Mouse (Mus musculus): ENCODE results near the gene Slc44a4. TPM values are rescaled to one million over a fixed set of nuclear protein-coding genes. Genes with fewer than 3 reads are reported as not detected.

Slc44a4 gene
- polyA plus RNA-seq, 1 experiment from 2014 or later, result not detected

- no peak overlapping the region for H3K4me3 ChIP-seq (ENCODE audit: low read depth, low read length)
- no peaks in the 10 kb centered on the region for H3K9me3 ChIP-seq (ENCODE audit: control insufficient read depth, low read length)
- ATAC-seq (ENCODE audit: low FRiP score), result no peak
- DNase-seq (ENCODE audit: low spot score, missing footprints), result no peak
- WGBS, result 95% methylated on average over 20 of the region's 20 CpGs
- H3K27me3 ChIP-seq (ENCODE audit: control insufficient read depth, insufficient read depth, low read length), result no peaks in the 10 kb centered on the region
- no peaks in the 10 kb centered on the region for H3K36me3 ChIP-seq (ENCODE audit: control insufficient read depth, insufficient read depth, low read length)
- H3K9ac ChIP-seq (ENCODE audit: low read length), result no peak overlapping the region
- peaks cover 10% of the 10 kb centered on the region for H3K4me1 ChIP-seq (ENCODE audit: control insufficient read depth, insufficient read depth, low read length)
- H3K27ac ChIP-seq (ENCODE audit: low read depth, low read length), result no peak overlapping the region
- no peak overlapping the region for H3K4me2 ChIP-seq
Measured at GRCm38 (mm10) chr17:34977000-34977399, 62.7 kb downstream of the Slc44a4 start.

- Histone ChIP-seq H3K4me2 (no peak overlapping the region), H3K9me3 (ENCODE audit: control insufficient read depth, low read length) (no peaks in the 10 kb centered on the region), H3K4me1 (ENCODE audit: control insufficient read depth, insufficient read depth, low read length) (peaks cover 15% of the 10 kb centered on the region), H3K36me3 (ENCODE audit: control insufficient read depth, insufficient read depth, low read length) (no peaks in the 10 kb centered on the region), H3K9ac (ENCODE audit: low read length) (no peak overlapping the region), H3K4me3 (ENCODE audit: low read depth, low read length) (no peak overlapping the region), H3K27ac (ENCODE audit: low read depth, low read length) (no peak overlapping the region), H3K27me3 (ENCODE audit: control insufficient read depth, insufficient read depth, low read length) (no peaks in the 10 kb centered on the region)
- DNase-seq (ENCODE audit: low spot score, missing footprints) (no peak), ATAC-seq (ENCODE audit: low FRiP score) (no peak)
- WGBS, result 88% methylated on average over 27 of the region's 27 CpGs
Measured at GRCm38 (mm10) chr17:34978239-34978638, 64.0 kb downstream of the Slc44a4 start.

- Histone ChIP-seq H3K27me3 (ENCODE audit: control insufficient read depth, insufficient read depth, low read length) (no peaks in the 10 kb centered on the region), H3K4me3 (ENCODE audit: low read depth, low read length) (no peak overlapping the region), H3K27ac (ENCODE audit: low read depth, low read length) (no peak overlapping the region), H3K9ac (ENCODE audit: low read length) (no peak overlapping the region), H3K4me2 (no peak overlapping the region), H3K36me3 (ENCODE audit: control insufficient read depth, insufficient read depth, low read length) (no peaks in the 10 kb centered on the region), H3K9me3 (ENCODE audit: control insufficient read depth, low read length) (no peaks in the 10 kb centered on the region), H3K4me1 (ENCODE audit: control insufficient read depth, insufficient read depth, low read length) (peaks cover 15% of the 10 kb centered on the region)
- WGBS, result 94% methylated on average over 4 of the region's 4 CpGs
- ATAC-seq (ENCODE audit: low FRiP score), result no peak
- no peak for DNase-seq (ENCODE audit: low spot score, missing footprints)
Measured at GRCm38 (mm10) chr17:34979631-34980030, 65.4 kb downstream of the Slc44a4 start.

Other genes with a start within 250 kb of the Slc44a4 start
- 0.03 and 0.05 TPM in 2 replicates for gene Tnxb, start 243.9 kb upstream of the Slc44a4 start, polyA plus RNA-seq (2014; fragmentation: Nextera tagmentation; extraction: Ambion mirVana)
- not detected in 2 replicates for gene C4b, start 170.6 kb upstream of the Slc44a4 start, polyA plus RNA-seq (2014; fragmentation: Nextera tagmentation; extraction: Ambion mirVana)
- gene Cyp21a1, start 109.9 kb upstream of the Slc44a4 start, polyA plus RNA-seq (2014; fragmentation: Nextera tagmentation; extraction: Ambion mirVana), result not detected in 2 replicates
- 20.2 and 21.5 TPM in 2 replicates for gene Stk19, start 77.5 kb upstream of the Slc44a4 start, polyA plus RNA-seq (2014; fragmentation: Nextera tagmentation; extraction: Ambion mirVana)
- gene Dxo, start 77.4 kb upstream of the Slc44a4 start, polyA plus RNA-seq (2014; fragmentation: Nextera tagmentation; extraction: Ambion mirVana), result 60.7 and 64.8 TPM in 2 replicates
- 30.7 and 36.2 TPM in 2 replicates for gene Skiv2l, start 64.3 kb upstream of the Slc44a4 start, polyA plus RNA-seq (2014; fragmentation: Nextera tagmentation; extraction: Ambion mirVana)
- 117 and 125 TPM in 2 replicates for gene Nelfe, start 64.1 kb upstream of the Slc44a4 start, polyA plus RNA-seq (2014; fragmentation: Nextera tagmentation; extraction: Ambion mirVana)
- 1.6 and 1.9 TPM in 2 replicates for gene Cfb, start 51.9 kb upstream of the Slc44a4 start, polyA plus RNA-seq (2014; fragmentation: Nextera tagmentation; extraction: Ambion mirVana)
- 2.5 and 2.9 TPM in 2 replicates for gene Zbtb12, start 35.0 kb upstream of the Slc44a4 start, polyA plus RNA-seq (2014; fragmentation: Nextera tagmentation; extraction: Ambion mirVana)
- gene Gm20547, start 32.4 kb upstream of the Slc44a4 start, polyA plus RNA-seq (2014; fragmentation: Nextera tagmentation; extraction: Ambion mirVana), result 0.05 and 0.15 TPM in 2 replicates
- 0.83 and 1.5 TPM in 2 replicates for gene C2, start 16.2 kb upstream of the Slc44a4 start, polyA plus RNA-seq (2014; fragmentation: Nextera tagmentation; extraction: Ambion mirVana)
- gene Ehmt2, start 16.0 kb upstream of the Slc44a4 start, polyA plus RNA-seq (2014; fragmentation: Nextera tagmentation; extraction: Ambion mirVana), result 56.9 and 60.5 TPM in 2 replicates
- gene Neu1, start 16.8 kb downstream of the Slc44a4 start, polyA plus RNA-seq (2014; fragmentation: Nextera tagmentation; extraction: Ambion mirVana), result 11.0 and 12.3 TPM in 2 replicates
- 0.08 and 0.26 TPM in 2 replicates for gene Hspa1b, start 44.8 kb downstream of the Slc44a4 start, polyA plus RNA-seq (2014; fragmentation: Nextera tagmentation; extraction: Ambion mirVana)
- gene Gm20481, start 55.4 kb downstream of the Slc44a4 start, polyA plus RNA-seq (2014; fragmentation: Nextera tagmentation; extraction: Ambion mirVana), result not detected in 2 replicates
- gene Hspa1a, start 57.7 kb downstream of the Slc44a4 start, polyA plus RNA-seq (2014; fragmentation: Nextera tagmentation; extraction: Ambion mirVana), result 0.59 and 1.2 TPM in 2 replicates
- gene Hspa1l, start 58.2 kb downstream of the Slc44a4 start, polyA plus RNA-seq (2014; fragmentation: Nextera tagmentation; extraction: Ambion mirVana), result 1.4 and 2.0 TPM in 2 replicates
- 213 and 234 TPM in 2 replicates for gene Lsm2, start 67.4 kb downstream of the Slc44a4 start, polyA plus RNA-seq (2014; fragmentation: Nextera tagmentation; extraction: Ambion mirVana)
- 76.1 and 81.2 TPM in 2 replicates for gene Vars, start 86.5 kb downstream of the Slc44a4 start, polyA plus RNA-seq (2014; fragmentation: Nextera tagmentation; extraction: Ambion mirVana)
- 0.07 TPM in 1 of 2 replicates, not detected in the other for gene Vwa7, start 102.1 kb downstream of the Slc44a4 start, polyA plus RNA-seq (2014; fragmentation: Nextera tagmentation; extraction: Ambion mirVana)
- 5.3 and 7.3 TPM in 2 replicates for gene Sapcd1, start 113.5 kb downstream of the Slc44a4 start, polyA plus RNA-seq (2014; fragmentation: Nextera tagmentation; extraction: Ambion mirVana)
- gene Msh5, start 132.3 kb downstream of the Slc44a4 start, polyA plus RNA-seq (2014; fragmentation: Nextera tagmentation; extraction: Ambion mirVana), result 5.0 and 5.2 TPM in 2 replicates
- 73.8 and 83.9 TPM in 2 replicates for gene Clic1, start 135.5 kb downstream of the Slc44a4 start, polyA plus RNA-seq (2014; fragmentation: Nextera tagmentation; extraction: Ambion mirVana)
- 614 and 653 TPM in 2 replicates for gene Ddah2, start 144.6 kb downstream of the Slc44a4 start, polyA plus RNA-seq (2014; fragmentation: Nextera tagmentation; extraction: Ambion mirVana)
- not detected in 2 replicates for gene Ly6g6c, start 150.9 kb downstream of the Slc44a4 start, polyA plus RNA-seq (2014; fragmentation: Nextera tagmentation; extraction: Ambion mirVana)
- 0.76 and 0.89 TPM in 2 replicates for gene Mpig6b, start 151.7 kb downstream of the Slc44a4 start, polyA plus RNA-seq (2014; fragmentation: Nextera tagmentation; extraction: Ambion mirVana)
- gene Ly6g6e, start 162.4 kb downstream of the Slc44a4 start, polyA plus RNA-seq (2014; fragmentation: Nextera tagmentation; extraction: Ambion mirVana), result not detected in 2 replicates
- gene Ly6g6d, start 163.6 kb downstream of the Slc44a4 start, polyA plus RNA-seq (2014; fragmentation: Nextera tagmentation; extraction: Ambion mirVana), result 0.97 and 1.5 TPM in 2 replicates
- 0.28 and 0.74 TPM in 2 replicates for gene Ly6g6f, start 171.1 kb downstream of the Slc44a4 start, polyA plus RNA-seq (2014; fragmentation: Nextera tagmentation; extraction: Ambion mirVana)
- gene Abhd16a, start 174.8 kb downstream of the Slc44a4 start, polyA plus RNA-seq (2014; fragmentation: Nextera tagmentation; extraction: Ambion mirVana), result 40.5 and 45.2 TPM in 2 replicates
- gene Ly6g5c, start 193.8 kb downstream of the Slc44a4 start, polyA plus RNA-seq (2014; fragmentation: Nextera tagmentation; extraction: Ambion mirVana), result not detected in 2 replicates
- gene Ly6g5b, start 201.0 kb downstream of the Slc44a4 start, polyA plus RNA-seq (2014; fragmentation: Nextera tagmentation; extraction: Ambion mirVana), result 0.86 and 1.2 TPM in 2 replicates
- 24.4 and 26.3 TPM in 2 replicates for gene Gpank1, start 207.0 kb downstream of the Slc44a4 start, polyA plus RNA-seq (2014; fragmentation: Nextera tagmentation; extraction: Ambion mirVana)
- 293 and 299 TPM in 2 replicates for gene Csnk2b, start 207.6 kb downstream of the Slc44a4 start, polyA plus RNA-seq (2014; fragmentation: Nextera tagmentation; extraction: Ambion mirVana)
- 7.1 and 8.1 TPM in 2 replicates for gene D17H6S53E, start 211.9 kb downstream of the Slc44a4 start, polyA plus RNA-seq (2014; fragmentation: Nextera tagmentation; extraction: Ambion mirVana)
- 0.37 and 0.45 TPM in 2 replicates for gene Apom, start 217.6 kb downstream of the Slc44a4 start, polyA plus RNA-seq (2014; fragmentation: Nextera tagmentation; extraction: Ambion mirVana)
- gene Bag6, start 220.7 kb downstream of the Slc44a4 start, polyA plus RNA-seq (2014; fragmentation: Nextera tagmentation; extraction: Ambion mirVana), result 96.0 and 104 TPM in 2 replicates

All from midbrain, embryonic 11.5 days (tissue).